Mouse (Mus musculus): ENCODE results near the gene Slco1b2. TPM values are rescaled to one million over a fixed set of nuclear protein-coding genes. Genes with fewer than 3 reads are reported as not detected.
"Not testable (repeated sequence)": the region's sequence is repeated elsewhere in the genome, so short reads cannot be mapped to it uniquely, and the experiment has no call there.

Gene Slco1b2
- total RNA-seq (2021), result not detected
- polyA plus RNA-seq (2012; rRNA removed), result 0.06 TPM in 1 of 2 replicates, not detected in the other
- long read RNA-seq, result 0 reads

DNA sequence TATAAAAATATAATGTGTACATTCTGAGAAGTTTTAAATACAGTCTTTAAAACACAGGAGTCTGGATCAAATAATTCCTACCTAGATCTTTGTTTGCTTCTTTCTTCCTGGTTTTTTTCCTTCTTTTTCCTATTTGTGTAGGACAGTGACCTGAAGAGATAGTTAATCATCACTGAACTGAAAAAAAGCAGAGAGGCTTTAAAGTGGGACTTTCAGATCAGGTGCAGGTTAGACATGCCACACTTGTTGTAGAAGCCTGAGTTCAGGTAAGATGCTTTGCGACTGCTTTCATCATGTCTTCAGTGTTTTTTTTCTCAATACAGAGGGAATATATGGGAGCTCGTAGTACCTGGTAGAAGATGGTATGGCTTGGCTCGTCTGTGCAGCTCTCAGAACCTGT, at the start of gene Slco1b2:
Slco1b2 (plus strand) TSS at position 228 of the 400 bp plus-strand sequence.
- intact Hi-C loops (cut with DNase I), result no loop called here
- no peaks in the 10 kb centered on the region for H3K79me2 ChIP-seq (replicated peaks; ENCODE audit: control insufficient read depth, insufficient read depth, low read length)
- 61% methylated on average over 3 of the region's 3 CpGs for WGBS
- no peak within 1 kb of the TSS for H3K27ac ChIP-seq
- H3K4me1 ChIP-seq (ENCODE audit: control insufficient read depth, insufficient read depth, low read length), result no peaks in the 10 kb centered on the region
- H3K27me3 ChIP-seq (ENCODE audit: control insufficient read depth, insufficient read depth, low read length), result no peaks in the 10 kb centered on the region
- no peak within 1 kb of the TSS for H3K9ac ChIP-seq (ENCODE audit: low read depth, low read length)
- H3K36me3 ChIP-seq (ENCODE audit: control insufficient read depth, insufficient read depth, low read length), result no peaks in the 10 kb centered on the region
- no peak for DNase-seq
- TF ChIP-seq EP300 (IDR thresholded peaks at IDR 0.05; ENCODE audit: insufficient read depth, low read depth, low read length), result no peak
- TF ChIP-seq POLR2A (IDR thresholded peaks at IDR 0.05; ENCODE audit: insufficient read depth, low read depth, low read length), result no peak
- TF ChIP-seq CTCF (IDR thresholded peaks at IDR 0.05), result no peak
- no peak within 1 kb of the TSS for H3K4me3 ChIP-seq

DNA sequence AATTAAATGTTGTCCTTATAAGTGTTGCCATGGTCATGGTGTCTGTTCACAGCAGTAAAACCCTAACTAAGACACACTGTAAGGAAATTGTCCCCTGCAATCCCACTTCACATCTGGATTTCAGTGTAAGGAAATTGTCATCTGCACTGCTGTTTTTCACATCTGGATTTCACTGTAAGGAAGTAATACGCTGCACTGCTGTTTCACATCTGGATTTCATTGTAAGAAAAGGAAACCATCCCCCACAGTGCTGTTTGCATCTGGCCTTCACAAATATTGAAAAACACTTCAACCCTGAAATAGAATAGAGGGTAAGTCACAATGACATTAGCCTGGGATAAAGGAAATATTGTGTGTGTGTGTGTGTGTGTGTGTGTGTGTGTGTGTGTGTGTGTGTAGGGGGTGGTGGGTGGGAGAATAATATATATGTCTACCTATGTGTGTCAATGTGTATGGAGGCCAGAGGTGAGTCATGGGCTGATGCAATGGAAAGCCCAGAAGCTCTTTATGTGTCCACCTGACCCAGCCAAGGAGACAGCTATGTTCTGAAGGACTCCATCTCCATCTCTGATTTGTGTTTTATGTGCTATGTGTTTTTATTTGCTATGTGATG, 44.4 kb upstream of the Slco1b2 start:
- H3K9ac ChIP-seq (ENCODE audit: low read depth, low read length), result no peak overlapping the region
- TF ChIP-seq CTCF (IDR thresholded peaks at IDR 0.05), result no peak
- no peak for TF ChIP-seq EP300 (IDR thresholded peaks at IDR 0.05; ENCODE audit: insufficient read depth, low read depth, low read length)
- no peak for DNase-seq
- H3K4me3 ChIP-seq, result no peak overlapping the region
- no peak overlapping the region for H3K27ac ChIP-seq
- 51% methylated on average over 1 of the region's 1 CpGs for WGBS
- H3K79me2 ChIP-seq (replicated peaks; ENCODE audit: control insufficient read depth, insufficient read depth, low read length), result no peaks in the 10 kb centered on the region
- no peaks in the 10 kb centered on the region for H3K4me1 ChIP-seq (ENCODE audit: control insufficient read depth, insufficient read depth, low read length)
- intact Hi-C loops (cut with DNase I), result no loop called here
- H3K27me3 ChIP-seq (ENCODE audit: control insufficient read depth, insufficient read depth, low read length), result no peaks in the 10 kb centered on the region
- H3K36me3 ChIP-seq (ENCODE audit: control insufficient read depth, insufficient read depth, low read length), result no peaks in the 10 kb centered on the region

DNA sequence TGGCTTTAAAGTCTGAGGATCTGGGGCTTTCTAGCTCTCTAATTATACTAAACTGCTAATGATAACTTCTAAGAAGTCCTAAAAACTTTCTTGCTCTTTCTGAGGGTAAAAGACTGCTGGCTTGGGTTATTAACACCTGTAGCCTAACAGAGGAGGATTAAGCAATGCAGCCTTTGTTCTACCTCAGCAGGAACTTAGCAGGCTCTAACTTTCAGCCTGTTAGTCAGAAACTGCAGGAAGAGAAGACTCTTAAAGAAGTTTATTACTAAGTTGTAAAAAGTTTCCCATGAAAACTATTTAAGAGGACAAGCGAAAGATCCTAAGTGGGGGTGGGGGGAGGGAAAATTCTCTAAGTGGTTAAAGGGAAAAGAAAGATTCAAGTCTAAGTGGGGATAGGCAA, 39.3 kb upstream of the Slco1b2 start:
- DNase-seq, result no peak
- Histone ChIP-seq H3K27me3 (ENCODE audit: control insufficient read depth, insufficient read depth, low read length) (no peaks in the 10 kb centered on the region), H3K79me2 (replicated peaks; ENCODE audit: control insufficient read depth, insufficient read depth, low read length) (no peaks in the 10 kb centered on the region), H3K4me1 (ENCODE audit: control insufficient read depth, insufficient read depth, low read length) (no peaks in the 10 kb centered on the region), H3K27ac (no peak overlapping the region), H3K4me3 (no peak overlapping the region), H3K9ac (ENCODE audit: low read depth, low read length) (no peak overlapping the region), H3K36me3 (ENCODE audit: control insufficient read depth, insufficient read depth, low read length) (no peaks in the 10 kb centered on the region)
- no peak for TF ChIP-seq POLR2A (IDR thresholded peaks at IDR 0.05; ENCODE audit: insufficient read depth, low read depth, low read length)
- no peak for TF ChIP-seq CTCF (IDR thresholded peaks at IDR 0.05)
- TF ChIP-seq EP300 (IDR thresholded peaks at IDR 0.05; ENCODE audit: insufficient read depth, low read depth, low read length), result no peak
- intact Hi-C loops (cut with DNase I), result no loop called here
- 64% methylated on average over 1 of the region's 1 CpGs for WGBS

DNA sequence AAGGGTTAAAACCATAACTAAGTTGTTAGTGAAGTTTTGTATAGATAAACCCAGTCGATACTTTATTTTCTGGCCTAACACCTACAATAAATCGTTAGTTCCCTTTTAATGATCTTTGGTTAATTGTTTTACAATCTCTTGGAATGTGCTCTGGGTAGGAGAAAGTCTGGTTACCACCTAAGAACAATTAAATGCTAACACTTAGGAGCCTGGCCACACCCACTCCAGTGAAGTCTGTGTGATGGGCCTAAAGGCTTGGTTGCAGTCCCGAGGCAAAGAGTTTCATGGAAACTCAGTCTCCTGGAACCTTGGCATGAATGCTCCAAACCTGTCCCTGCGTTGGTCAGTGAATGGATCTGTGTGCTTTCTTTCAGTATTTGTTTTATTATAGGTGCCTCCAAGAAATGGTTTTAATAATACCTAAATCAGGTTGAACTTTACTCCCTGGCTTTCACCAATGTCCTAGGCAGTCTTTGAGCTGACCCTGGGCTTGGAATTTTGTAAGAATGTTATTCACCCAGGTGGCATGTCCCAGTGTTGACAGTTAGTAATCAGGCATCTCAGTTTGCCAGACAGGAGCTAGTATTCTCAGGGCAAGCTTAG, 38.6 kb upstream of the Slco1b2 start:
- DNase-seq; H3K4me3 ChIP-seq; H3K36me3 ChIP-seq (ENCODE audit: control insufficient read depth, insufficient read depth, low read length); H3K27ac ChIP-seq; H3K27me3 ChIP-seq (ENCODE audit: control insufficient read depth, insufficient read depth, low read length); H3K9ac ChIP-seq (ENCODE audit: low read depth, low read length); H3K4me1 ChIP-seq (ENCODE audit: control insufficient read depth, insufficient read depth, low read length); H3K79me2 ChIP-seq (replicated peaks; ENCODE audit: control insufficient read depth, insufficient read depth, low read length); intact Hi-C loops (cut with DNase I): not testable (repeated sequence)
- WGBS, result 55% methylated on average over 4 of the region's 4 CpGs

- H3K4me1 ChIP-seq (ENCODE audit: control insufficient read depth, insufficient read depth, low read length), result no peaks in the 10 kb centered on the region
- TF ChIP-seq POLR2A (IDR thresholded peaks at IDR 0.05; ENCODE audit: insufficient read depth, low read depth, low read length), result no peak
- TF ChIP-seq EP300 (IDR thresholded peaks at IDR 0.05; ENCODE audit: insufficient read depth, low read depth, low read length), result no peak
- TF ChIP-seq CTCF (IDR thresholded peaks at IDR 0.05), result no peak
- WGBS, result 72% methylated on average over 2 of the region's 2 CpGs
Observed at GRCm38 (mm10) chr6:141596081-141596480, 33.2 kb upstream of the Slco1b2 start.

DNA sequence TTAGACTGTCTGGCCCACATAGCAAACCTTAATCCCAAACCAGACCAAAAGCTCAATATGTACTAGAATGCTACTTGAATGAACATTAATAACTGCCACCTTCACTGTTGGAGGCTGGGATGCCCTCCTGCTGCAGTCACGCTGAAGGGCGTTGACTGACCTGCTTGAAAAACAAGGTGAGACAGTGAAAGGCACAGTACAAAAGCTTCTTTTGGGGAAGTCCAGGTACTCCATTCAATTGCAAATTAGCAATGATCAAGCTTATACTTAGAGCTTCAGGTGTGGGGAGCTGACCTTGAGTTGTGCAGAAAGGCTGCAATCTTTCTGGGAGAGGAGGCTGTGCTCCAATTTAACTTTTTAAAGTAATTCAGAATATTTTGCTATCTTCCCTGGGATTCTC, 32.3 kb upstream of the Slco1b2 start:
- intact Hi-C loops (cut with DNase I), result no loop called here
- no peaks in the 10 kb centered on the region for H3K36me3 ChIP-seq (ENCODE audit: control insufficient read depth, insufficient read depth, low read length)
- H3K4me3 ChIP-seq, result no peak overlapping the region
- H3K27me3 ChIP-seq (ENCODE audit: control insufficient read depth, insufficient read depth, low read length), result no peaks in the 10 kb centered on the region
- WGBS, result 94% methylated on average over 2 of the region's 2 CpGs
- no peaks in the 10 kb centered on the region for H3K79me2 ChIP-seq (replicated peaks; ENCODE audit: control insufficient read depth, insufficient read depth, low read length)
- no peaks in the 10 kb centered on the region for H3K4me1 ChIP-seq (ENCODE audit: control insufficient read depth, insufficient read depth, low read length)
- no peak overlapping the region for H3K27ac ChIP-seq
- no peak for TF ChIP-seq EP300 (IDR thresholded peaks at IDR 0.05; ENCODE audit: insufficient read depth, low read depth, low read length)
- no peak for TF ChIP-seq CTCF (IDR thresholded peaks at IDR 0.05)
- no peak for TF ChIP-seq POLR2A (IDR thresholded peaks at IDR 0.05; ENCODE audit: insufficient read depth, low read depth, low read length)
- H3K9ac ChIP-seq (ENCODE audit: low read depth, low read length), result no peak overlapping the region
- DNase-seq, result no peak

More at GRCm38 (mm10) chr6:141596081-141596480, 33.2 kb upstream of the Slco1b2 start:
- no peaks in the 10 kb centered on the region for H3K27me3 ChIP-seq (ENCODE audit: control insufficient read depth, insufficient read depth, low read length)
- H3K79me2 ChIP-seq (replicated peaks; ENCODE audit: control insufficient read depth, insufficient read depth, low read length), result no peaks in the 10 kb centered on the region
- H3K27ac ChIP-seq, result no peak overlapping the region
- DNase-seq, result no peak
- no peaks in the 10 kb centered on the region for H3K36me3 ChIP-seq (ENCODE audit: control insufficient read depth, insufficient read depth, low read length)
- intact Hi-C loops (cut with DNase I), result no loop called here
- H3K9ac ChIP-seq (ENCODE audit: low read depth, low read length), result no peak overlapping the region
- H3K4me3 ChIP-seq, result no peak overlapping the region

Measured in heart, adult 2 months (tissue).